Mouse (Mus musculus) lung, adult 2 months (tissue): Measurements from ENCODE around the gene Pgap2.

Experiments
- CTCF ChIP-seq: fragments of 200-500 bp; IDR thresholded peaks from 2 replicates; pipeline ENCODE4 v1.5.1; 2011; ENCODE audit warnings: mild to moderate bottlenecking, low read length, control low read depth; ENCODE audit not compliant: insufficient read depth
- POLR2A ChIP-seq: fragments of 200-500 bp; IDR thresholded peaks from 2 replicates; pipeline ENCODE4 v1.6.1; 2011; ENCODE audit warnings: low read depth, mild to moderate bottlenecking, control low read depth, low read length, borderline replicate concordance; ENCODE audit errors: extremely low read depth

- no peak for TF ChIP-seq CTCF
- no peak for TF ChIP-seq POLR2A
Measured at GRCm38 (mm10) chr7:102244782-102245535, 35.0 kb downstream of the Pgap2 start.
